Mouse (Mus musculus) lung, postnatal 10 days (tissue): ENCODE results near the gene Rasl10b.

Experiments used
- DNase-seq: peaks from one replicate; pipeline ENCODE4 v3.0.0; 2021

Gene Rasl10b

GRCm38 (mm10) chr11:83468765-83469164 is 59.8 kb downstream of the Rasl10b start:
- no peak for DNase-seq
